Mouse (Mus musculus): ENCODE measurements around the gene Kcnc1. TPM values are rescaled to one million over a fixed set of nuclear protein-coding genes. Genes with fewer than 3 reads are reported as not detected.

The Kcnc1 gene
- polyA plus RNA-seq (2015; fragmentation: Nextera tagmentation; extraction: Ambion mirVana): 9.6 and 9.7 TPM in 2 replicates

DNA sequence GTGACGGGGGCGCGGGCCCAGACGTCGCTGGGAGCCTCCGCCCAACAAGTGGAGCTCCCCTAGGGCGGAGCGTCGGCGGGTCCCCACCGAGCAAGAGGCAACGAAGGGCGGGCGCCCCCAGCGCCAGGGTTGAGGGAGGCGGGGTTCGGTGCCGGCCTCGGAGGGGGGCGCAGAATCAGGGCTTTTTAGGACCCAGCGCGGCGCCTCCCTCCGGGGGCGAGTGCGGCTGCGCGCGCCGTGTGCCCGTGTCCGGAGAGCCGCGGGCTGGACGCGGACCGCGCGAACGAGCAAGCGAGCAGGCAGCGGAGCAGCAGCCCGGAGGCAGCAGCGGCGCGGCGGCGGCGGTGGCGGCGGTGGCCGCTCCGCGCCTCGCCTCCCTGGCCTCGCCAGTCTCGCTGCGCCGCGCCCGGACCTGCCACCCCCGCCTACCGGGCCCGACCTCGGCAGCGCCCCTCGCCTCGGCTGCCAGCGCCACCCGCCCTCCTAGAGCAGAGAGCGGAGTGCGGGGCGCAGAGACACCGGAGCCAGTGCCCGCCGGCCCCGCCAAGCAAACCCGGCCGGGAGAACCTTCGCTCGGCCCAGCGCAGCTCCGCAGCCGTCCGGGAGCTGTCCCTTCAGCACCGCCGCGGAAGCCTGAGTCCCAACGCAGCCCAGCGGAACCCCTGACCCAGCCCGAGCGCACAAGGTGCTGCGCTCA, at the start of gene Kcnc1:
Kcnc1 (plus strand) TSS at position 267 of the 697 bp plus-strand sequence.
- no peaks in the 10 kb centered on the region for H3K9me3 ChIP-seq
- no peaks in the 10 kb centered on the region for H3K36me3 ChIP-seq
- peak; percentile 57 for ATAC-seq (ENCODE audit: low FRiP score)
- peak within 1 kb of the TSS; percentile 97 for H3K9ac ChIP-seq
- peaks cover 63% of the 10 kb centered on the region for H3K27me3 ChIP-seq
- H3K4me3 ChIP-seq: peak within 1 kb of the TSS; percentile 90
- peak within 1 kb of the TSS; percentile 77 for H3K4me2 ChIP-seq
- under 1% methylated on average over 69 of the region's 93 CpGs for WGBS
- peak within 1 kb of the TSS; percentile 94 for H3K27ac ChIP-seq
- peaks cover 60% of the 10 kb centered on the region for H3K4me1 ChIP-seq (replicated peaks)

DNA sequence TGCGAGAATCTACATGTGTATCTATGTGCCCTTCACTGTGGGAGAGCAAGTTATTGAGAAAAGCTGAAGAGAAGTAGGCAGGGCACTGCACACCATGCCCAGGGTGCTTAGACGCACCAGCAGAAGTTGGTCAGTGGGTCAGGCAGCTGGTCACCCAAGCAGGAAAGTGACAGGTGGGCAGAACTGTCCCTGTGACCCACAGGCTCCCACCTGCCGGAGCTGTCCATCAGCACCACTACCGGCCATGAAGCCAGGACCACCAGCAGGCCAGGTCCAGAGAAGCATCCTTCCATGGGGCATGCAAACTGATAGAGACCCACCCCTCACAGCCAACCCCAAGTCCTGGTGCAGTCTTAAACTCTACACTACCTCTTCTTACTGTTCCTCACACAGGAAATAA, 48.6 kb upstream of the Kcnc1 start:
- ATAC-seq (ENCODE audit: low FRiP score): no peak
- H3K4me1 ChIP-seq (replicated peaks): peaks cover 6% of the 10 kb centered on the region
- no peak overlapping the region for H3K27ac ChIP-seq
- no peaks in the 10 kb centered on the region for H3K36me3 ChIP-seq
- no peak overlapping the region for H3K4me3 ChIP-seq
- H3K9me3 ChIP-seq: no peaks in the 10 kb centered on the region
- WGBS: 77% methylated on average over 4 of the region's 4 CpGs
- H3K9ac ChIP-seq: no peak overlapping the region
- H3K27me3 ChIP-seq: peaks cover 57% of the 10 kb centered on the region
- no peak overlapping the region for H3K4me2 ChIP-seq

DNA sequence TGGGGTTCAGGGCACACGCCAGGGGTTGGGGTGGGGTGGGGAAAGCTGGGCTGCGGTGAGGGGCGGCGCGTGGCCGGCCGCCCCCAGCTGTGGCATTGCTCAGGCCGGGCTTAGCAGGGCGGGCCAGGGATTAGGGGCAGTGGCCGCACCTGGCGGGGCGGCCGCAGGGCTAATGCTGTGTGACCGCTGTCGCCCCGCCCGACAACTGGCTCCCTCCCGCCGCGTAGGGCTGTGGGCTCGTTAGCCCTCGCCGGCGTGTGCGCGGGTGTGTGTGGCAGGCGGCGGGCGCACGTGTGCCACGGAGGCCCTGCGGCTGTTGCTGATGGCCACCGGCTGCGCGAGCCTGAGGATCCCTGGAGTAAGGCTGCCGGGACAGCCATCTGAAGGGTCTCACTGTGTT, 47.5 kb upstream of the Kcnc1 start:
- no peaks in the 10 kb centered on the region for H3K36me3 ChIP-seq
- no peak for ATAC-seq (ENCODE audit: low FRiP score)
- no peaks in the 10 kb centered on the region for H3K9me3 ChIP-seq
- H3K27me3 ChIP-seq: peaks cover 57% of the 10 kb centered on the region
- peak overlapping the region; percentile 55 for H3K4me2 ChIP-seq
- no peak overlapping the region for H3K27ac ChIP-seq
- peaks cover 6% of the 10 kb centered on the region for H3K4me1 ChIP-seq (replicated peaks)
- peak overlapping the region; percentile 71 for H3K9ac ChIP-seq
- peak overlapping the region; percentile 30 for H3K4me3 ChIP-seq
- WGBS: 2% methylated on average over 36 of the region's 36 CpGs

DNA sequence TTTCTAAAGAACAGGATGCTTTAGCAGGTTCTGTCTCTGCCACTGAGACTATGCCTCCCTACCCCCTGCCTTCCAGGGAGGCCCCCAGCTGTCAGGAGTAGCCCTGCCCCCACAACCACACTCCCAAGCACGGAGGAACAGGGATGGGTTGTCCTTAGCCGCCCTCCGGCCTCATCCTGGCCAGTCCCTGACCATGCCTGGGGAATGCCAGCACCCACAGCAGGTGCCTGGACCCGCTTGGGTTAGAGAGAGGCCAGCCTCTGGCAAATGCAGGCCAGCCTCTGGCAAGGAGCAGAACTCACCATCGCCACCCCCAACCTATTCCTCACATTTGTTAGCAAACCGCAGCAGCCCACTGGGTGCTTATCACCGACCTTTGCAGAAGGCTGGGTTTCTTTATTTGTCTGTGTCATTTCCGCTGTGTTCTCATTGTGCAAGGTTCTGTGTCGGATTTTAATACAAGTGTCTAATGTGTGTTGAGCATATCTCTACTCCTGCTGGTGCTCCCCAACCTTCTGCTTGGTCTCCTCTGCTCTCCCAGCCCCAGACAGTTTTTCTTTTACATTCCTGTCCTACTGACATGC, 46.1 kb upstream of the Kcnc1 start:
- no peak for ATAC-seq (ENCODE audit: low FRiP score)
- H3K4me3 ChIP-seq: no peak overlapping the region
- H3K27me3 ChIP-seq: peaks cover 57% of the 10 kb centered on the region
- H3K36me3 ChIP-seq: no peaks in the 10 kb centered on the region
- no peaks in the 10 kb centered on the region for H3K9me3 ChIP-seq
- H3K4me1 ChIP-seq (replicated peaks): peaks cover 6% of the 10 kb centered on the region
- WGBS: 53% methylated on average over 9 of the region's 9 CpGs
- H3K4me2 ChIP-seq: no peak overlapping the region
- no peak overlapping the region for H3K9ac ChIP-seq
- no peak overlapping the region for H3K27ac ChIP-seq

DNA sequence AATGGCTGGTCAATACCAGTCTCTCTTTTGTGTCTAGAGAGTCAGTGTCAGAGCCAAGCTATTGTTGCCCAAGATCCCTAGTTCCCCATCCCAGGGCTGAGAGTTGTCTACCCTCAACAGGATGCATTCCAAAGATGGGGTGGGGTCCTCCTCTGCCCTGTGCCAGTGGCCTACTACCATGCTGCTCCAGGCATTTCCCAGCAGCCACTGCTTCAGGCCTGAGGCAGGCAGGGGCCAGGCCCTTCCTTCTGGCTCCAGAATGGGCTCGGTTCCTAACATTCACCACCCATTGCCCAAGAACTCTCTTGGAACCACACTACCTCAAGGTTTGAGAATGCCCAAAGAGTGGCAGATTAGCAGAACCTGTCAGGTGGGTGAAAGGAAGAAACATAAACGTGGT, 43.5 kb upstream of the Kcnc1 start:
- Histone ChIP-seq H3K4me2 (no peak overlapping the region), H3K9me3 (no peaks in the 10 kb centered on the region), H3K9ac (no peak overlapping the region), H3K27ac (no peak overlapping the region), H3K4me3 (no peak overlapping the region), H3K27me3 (peaks cover 39% of the 10 kb centered on the region), H3K36me3 (no peaks in the 10 kb centered on the region), H3K4me1 (replicated peaks) (peaks cover 6% of the 10 kb centered on the region)
- ATAC-seq (ENCODE audit: low FRiP score): no peak
- WGBS: 71% methylated on average over 2 of the region's 2 CpGs

DNA sequence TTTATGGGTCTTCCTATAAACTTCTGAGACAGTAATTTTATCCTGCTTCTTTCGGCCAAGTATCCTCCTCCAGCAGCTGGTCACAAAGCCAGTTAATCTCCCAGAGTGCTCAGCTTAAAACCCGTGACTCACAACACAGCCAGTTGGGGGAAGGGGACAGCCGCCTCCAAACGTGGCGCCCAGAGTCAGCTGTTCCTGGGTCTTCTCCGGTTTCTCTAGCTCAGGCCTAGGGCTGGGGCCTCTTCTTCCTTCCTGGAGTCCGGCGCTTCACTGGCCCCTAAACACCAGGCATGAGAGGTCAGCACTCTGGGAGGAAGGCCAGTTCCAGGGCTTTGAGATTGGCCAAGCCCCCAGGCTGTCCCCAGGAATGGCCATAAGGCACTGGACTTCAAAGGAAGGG, 43.1 kb upstream of the Kcnc1 start:
- ATAC-seq (ENCODE audit: low FRiP score): no peak
- Histone ChIP-seq H3K4me3 (no peak overlapping the region), H3K4me1 (replicated peaks) (peaks cover 6% of the 10 kb centered on the region), H3K27ac (no peak overlapping the region), H3K36me3 (no peaks in the 10 kb centered on the region), H3K27me3 (peaks cover 35% of the 10 kb centered on the region), H3K9me3 (no peaks in the 10 kb centered on the region), H3K4me2 (no peak overlapping the region), H3K9ac (no peak overlapping the region)
- 73% methylated on average over 8 of the region's 8 CpGs for WGBS

DNA sequence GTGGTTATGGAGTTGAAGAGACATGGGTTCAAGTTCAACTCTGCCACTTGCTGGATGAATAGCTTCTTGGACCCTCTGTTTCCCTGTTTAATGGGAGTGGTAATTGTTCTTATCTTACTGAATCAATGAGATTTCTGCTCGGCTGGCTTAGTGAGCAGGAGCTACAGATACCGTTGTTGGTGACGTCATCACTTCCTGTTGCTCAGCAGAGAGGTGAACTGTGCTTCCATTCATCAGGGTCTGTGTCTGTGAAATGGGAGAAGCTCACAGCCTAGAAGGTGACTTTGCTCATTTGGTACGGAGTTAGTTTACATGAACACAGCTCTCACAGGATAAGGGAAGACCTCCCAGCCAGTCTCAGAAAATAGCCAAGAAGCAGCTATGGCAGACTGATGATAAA, 42.4 kb upstream of the Kcnc1 start:
- Histone ChIP-seq H3K4me1 (replicated peaks) (peaks cover 2% of the 10 kb centered on the region), H3K4me2 (no peak overlapping the region), H3K9ac (no peak overlapping the region), H3K36me3 (no peaks in the 10 kb centered on the region), H3K27ac (no peak overlapping the region), H3K9me3 (no peaks in the 10 kb centered on the region), H3K4me3 (no peak overlapping the region), H3K27me3 (peaks cover 28% of the 10 kb centered on the region)
- no peak for ATAC-seq (ENCODE audit: low FRiP score)
- 71% methylated on average over 4 of the region's 4 CpGs for WGBS

DNA sequence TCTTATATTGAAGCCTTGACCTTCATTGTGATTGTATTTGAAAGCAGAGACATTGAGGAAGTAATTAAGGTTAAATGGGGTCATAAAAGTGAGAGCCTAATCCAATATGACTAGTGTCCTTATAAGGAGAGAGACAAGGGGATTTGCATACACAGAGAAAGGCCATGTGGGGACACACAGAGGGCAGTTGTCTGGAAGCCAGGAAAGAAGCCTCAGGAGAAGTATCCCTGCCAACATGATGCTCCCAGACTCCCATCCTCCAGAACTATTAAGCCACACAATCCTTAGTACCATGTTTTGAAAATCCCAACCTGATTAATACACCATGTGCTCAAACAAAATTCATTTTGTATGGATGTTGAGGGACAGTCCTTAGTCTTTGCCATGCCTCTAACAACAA, 34.5 kb upstream of the Kcnc1 start:
- ATAC-seq (ENCODE audit: low FRiP score): no peak
- peaks cover 5% of the 10 kb centered on the region; the same call in 1 of the 2 replicates for H3K27me3 ChIP-seq
- H3K36me3 ChIP-seq: no peaks in the 10 kb centered on the region
- no peak overlapping the region for H3K9ac ChIP-seq
- H3K9me3 ChIP-seq: no peaks in the 10 kb centered on the region
- no peak overlapping the region for H3K4me3 ChIP-seq
- H3K4me1 ChIP-seq (replicated peaks): no peaks in the 10 kb centered on the region
- H3K27ac ChIP-seq: no peak overlapping the region
- H3K4me2 ChIP-seq: no peak overlapping the region

DNA sequence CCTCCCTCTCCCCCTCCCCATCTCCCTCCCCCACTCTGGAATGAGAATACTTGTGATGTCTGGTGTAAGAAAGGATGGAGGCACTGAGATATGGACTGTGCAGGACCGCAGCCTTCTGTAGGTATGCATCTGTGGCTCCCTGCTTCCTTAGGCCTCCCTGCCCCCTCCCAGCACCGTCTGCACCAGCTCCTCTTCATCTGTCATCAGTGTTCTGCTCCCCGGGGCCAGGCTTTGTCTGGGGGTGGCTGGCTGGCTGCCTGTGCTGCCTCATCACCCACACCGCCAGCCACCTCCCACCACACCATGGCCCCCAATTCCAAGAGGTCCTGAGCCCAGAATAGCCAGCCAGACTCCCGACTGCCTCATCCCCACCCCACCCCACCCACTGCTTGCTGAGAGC, 32.1 kb upstream of the Kcnc1 start:
- ATAC-seq (ENCODE audit: low FRiP score): no peak
- Histone ChIP-seq H3K4me3 (no peak overlapping the region), H3K9ac (no peak overlapping the region), H3K27ac (no peak overlapping the region), H3K9me3 (no peaks in the 10 kb centered on the region), H3K4me1 (replicated peaks) (no peaks in the 10 kb centered on the region), H3K4me2 (no peak overlapping the region), H3K27me3 (peaks cover 11% of the 10 kb centered on the region; the same call in 1 of the 2 replicates), H3K36me3 (no peaks in the 10 kb centered on the region)
- 49% methylated on average over 5 of the region's 5 CpGs for WGBS

DNA sequence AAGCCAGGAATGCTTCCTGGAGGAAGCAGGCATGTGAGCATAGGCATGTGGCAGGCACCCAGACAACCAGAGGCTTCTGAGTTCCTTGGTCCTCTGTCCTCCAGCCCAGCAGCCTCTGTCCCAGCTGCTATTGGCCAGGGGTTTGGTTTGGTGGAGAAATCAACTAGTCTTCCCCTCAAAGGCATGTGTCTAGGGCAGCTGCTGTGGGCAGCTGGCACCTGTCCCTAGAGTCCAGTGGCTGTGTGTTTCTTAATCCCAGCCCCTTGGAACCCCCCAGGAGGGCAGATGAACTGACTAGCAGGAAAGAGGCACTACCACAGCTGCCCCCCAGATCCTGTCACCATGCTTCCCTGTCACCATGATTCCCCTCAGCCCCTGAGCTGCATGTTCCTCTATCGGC, 30.5 kb upstream of the Kcnc1 start:
- Histone ChIP-seq H3K4me3 (no peak overlapping the region), H3K9ac (no peak overlapping the region), H3K4me2 (no peak overlapping the region), H3K36me3 (no peaks in the 10 kb centered on the region), H3K9me3 (no peaks in the 10 kb centered on the region), H3K4me1 (replicated peaks) (no peaks in the 10 kb centered on the region), H3K27ac (no peak overlapping the region), H3K27me3 (peaks cover 13% of the 10 kb centered on the region; the same call in 1 of the 2 replicates)
- 89% methylated on average over 1 of the region's 1 CpGs for WGBS
- no peak for ATAC-seq (ENCODE audit: low FRiP score)

DNA sequence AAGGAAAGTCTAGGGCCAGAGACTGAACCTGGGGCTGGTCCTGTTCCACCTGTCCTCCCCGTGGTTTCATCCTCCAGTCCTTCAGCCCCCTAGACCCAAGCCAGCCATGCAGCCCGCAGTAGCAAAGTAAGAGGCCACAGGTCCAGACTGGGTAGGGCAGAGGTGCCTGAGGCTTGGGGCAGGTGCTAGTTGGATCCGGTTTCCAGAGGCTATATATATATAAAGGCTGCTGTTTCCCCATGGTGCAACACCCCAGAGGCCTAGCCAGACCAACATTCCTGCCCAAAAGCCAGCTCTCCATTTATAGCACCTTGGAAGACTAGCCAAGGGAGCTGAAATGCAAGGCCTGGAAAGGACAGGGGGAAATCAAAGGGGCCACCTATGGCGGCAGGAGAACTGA, 25.2 kb upstream of the Kcnc1 start:
- Histone ChIP-seq H3K9me3 (no peaks in the 10 kb centered on the region), H3K27ac (no peak overlapping the region), H3K27me3 (peaks cover 49% of the 10 kb centered on the region), H3K4me2 (no peak overlapping the region), H3K4me3 (no peak overlapping the region), H3K4me1 (replicated peaks) (peaks cover 1% of the 10 kb centered on the region), H3K36me3 (no peaks in the 10 kb centered on the region), H3K9ac (no peak overlapping the region)
- no peak for ATAC-seq (ENCODE audit: low FRiP score)
- WGBS: 78% methylated on average over 4 of the region's 4 CpGs

DNA sequence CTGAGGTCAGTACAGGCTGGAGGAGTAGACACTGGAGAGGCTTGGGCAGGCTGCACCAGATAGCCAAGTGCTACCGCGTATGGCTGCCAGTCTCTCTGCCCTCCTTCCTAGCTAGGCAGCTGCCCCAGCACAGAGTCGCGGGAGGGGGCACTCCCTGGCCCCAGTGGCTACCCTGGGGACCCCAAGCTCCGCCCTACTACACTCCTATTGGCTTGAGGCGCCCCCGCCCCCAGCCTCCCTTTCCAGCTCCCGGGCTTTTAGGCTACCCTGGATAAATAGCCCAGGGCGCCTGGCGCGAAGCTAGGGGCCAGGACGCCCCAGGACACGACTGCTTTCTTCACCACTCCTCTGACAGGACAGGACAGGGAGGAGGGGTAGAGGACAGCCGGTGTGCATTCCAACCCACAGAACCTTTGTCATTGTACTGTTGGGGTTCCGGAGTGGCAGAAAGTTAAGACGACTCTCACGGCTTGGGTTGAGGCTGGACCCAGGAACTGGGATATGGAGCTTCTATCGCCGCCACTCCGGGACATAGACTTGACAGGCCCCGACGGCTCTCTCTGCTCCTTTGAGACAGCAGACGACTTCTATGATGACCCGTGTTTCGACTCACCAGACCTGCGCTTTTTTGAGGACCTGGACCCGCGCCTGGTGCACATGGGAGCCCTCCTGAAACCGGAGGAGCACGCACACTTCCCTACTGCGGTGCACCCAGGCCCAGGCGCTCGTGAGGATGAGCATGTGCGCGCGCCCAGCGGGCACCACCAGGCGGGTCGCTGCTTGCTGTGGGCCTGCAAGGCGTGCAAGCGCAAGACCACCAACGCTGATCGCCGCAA, 19.9 kb upstream of the Kcnc1 start, which contains the start of gene Myod1:
Myod1 (plus strand) TSS at position 303 of the 836 bp plus-strand sequence.
- Histone ChIP-seq H3K9ac (peak within 1 kb of the TSS; percentile 43; the same call in 1 of the 2 replicates), H3K4me2 (peak within 1 kb of the TSS; percentile 51), H3K27me3 (peaks cover 88% of the 10 kb centered on the region)

More for the DNA sequence above, 19.9 kb upstream of the Kcnc1 start, which contains the start of gene Myod1:
- Histone ChIP-seq H3K4me1 (replicated peaks) (peaks cover 32% of the 10 kb centered on the region), H3K4me3 (peak within 1 kb of the TSS; percentile 30), H3K27ac (no peak within 1 kb of the TSS), H3K9me3 (no peaks in the 10 kb centered on the region), H3K36me3 (no peaks in the 10 kb centered on the region)
- ATAC-seq (ENCODE audit: low FRiP score): peak; percentile 16; the same call in 1 of the 2 replicates
- WGBS: 5% methylated on average over 44 of the region's 44 CpGs

All from hindbrain, embryonic 13.5 days (tissue).